Mouse (Mus musculus): ENCODE measurements around the gene Arih2. TPM values are rescaled to one million over a fixed set of nuclear protein-coding genes. Genes with fewer than 3 reads are reported as not detected.

Arih2 gene
- polyA plus RNA-seq, 1 experiment = 51.1 TPM

- Histone ChIP-seq H3K36me3 (ENCODE audit: control insufficient read depth, insufficient read depth) (peaks cover 19% of the 10 kb centered on the region), H3K27me3 (ENCODE audit: control insufficient read depth, insufficient read depth, insufficient read length) (no peaks in the 10 kb centered on the region), H3K4me3 (peak within 1 kb of the TSS; percentile 82), H3K4me2 (ENCODE audit: low read depth) (peak within 1 kb of the TSS; percentile 99), H3K79me2 (ENCODE audit: control insufficient read depth, insufficient read depth) (peaks cover 3% of the 10 kb centered on the region), H3ac (ENCODE audit: control insufficient read depth, insufficient read length) (peak within 1 kb of the TSS; percentile 55)
- TF ChIP-seq SRF (IDR thresholded peaks at IDR 0.05; ENCODE audit: control insufficient read depth, insufficient read length, low read depth) (peak; percentile 40), TCF3 (IDR thresholded peaks at IDR 0.05; ENCODE audit: insufficient read length, low read depth) (peak; percentile 6), POLR2AphosphoS2 (IDR thresholded peaks at IDR 0.05; ENCODE audit: insufficient read length, low read depth) (peak; percentile 95), TCF12 (IDR thresholded peaks at IDR 0.05; ENCODE audit: insufficient read depth, poor library complexity, severe bottlenecking) (no peak), USF1 (IDR thresholded peaks at IDR 0.05; ENCODE audit: low read depth) (no peak), MYOG (IDR thresholded peaks at IDR 0.05; ENCODE audit: control insufficient read depth in 1 of 3, insufficient read depth in 1 of 3, insufficient read length in 2 of 3, low read depth in 2 of 3) (peak; percentile 58 to 95 (median 95)), E2F4 (IDR thresholded peaks at IDR 0.05; ENCODE audit: insufficient read depth) (no peak), MYOD1 (IDR thresholded peaks at IDR 0.05; ENCODE audit: control insufficient read depth in 1 of 3, insufficient read length in 2 of 3, low read depth in 2 of 3) (peak in 2 of 3 experiments; percentile 87 to 95), REST (IDR thresholded peaks at IDR 0.05; ENCODE audit: insufficient read depth, insufficient read length) (peak; percentile 13), MAX (IDR thresholded peaks at IDR 0.05; ENCODE audit: low read depth) (no peak), POLR2A (IDR thresholded peaks at IDR 0.05; ENCODE audit: insufficient read length, low read depth) (peak; percentile 99)
Observed at GRCm38 (mm10) chr9:108566815-108567776, 82.1 kb downstream of the Arih2 start, which contains the start of gene Ndufaf3. Ndufaf3 (minus strand) TSS chr9:108567434.

- Histone ChIP-seq H3ac (ENCODE audit: control insufficient read depth, insufficient read length) (peak overlapping the region; percentile 55), H3K4me3 (peak overlapping the region; percentile 82), H3K27me3 (ENCODE audit: control insufficient read depth, insufficient read depth, insufficient read length) (no peaks in the 10 kb centered on the region), H3K36me3 (ENCODE audit: control insufficient read depth, insufficient read depth) (peaks cover 10% of the 10 kb centered on the region), H3K79me2 (ENCODE audit: control insufficient read depth, insufficient read depth) (peaks cover 13% of the 10 kb centered on the region), H3K4me2 (ENCODE audit: low read depth) (peak overlapping the region; percentile 99)
- TF ChIP-seq POLR2A (IDR thresholded peaks at IDR 0.05; ENCODE audit: insufficient read length, low read depth) = no peak
- TF ChIP-seq MYOG (IDR thresholded peaks at IDR 0.05; ENCODE audit: control insufficient read depth in 1 of 3, insufficient read depth in 1 of 3, insufficient read length in 2 of 3, low read depth in 2 of 3) = no peak
- no peak for TF ChIP-seq REST (IDR thresholded peaks at IDR 0.05; ENCODE audit: insufficient read depth, insufficient read length)
- TF ChIP-seq CEBPB (IDR thresholded peaks at IDR 0.05; ENCODE audit: insufficient read depth, poor library complexity, severe bottlenecking) = no peak
- no peak for TF ChIP-seq MYOD1 (IDR thresholded peaks at IDR 0.05; ENCODE audit: control insufficient read depth in 1 of 3, insufficient read length in 2 of 3, low read depth in 2 of 3)
- no peak for TF ChIP-seq E2F4 (IDR thresholded peaks at IDR 0.05; ENCODE audit: insufficient read depth)
- TF ChIP-seq SRF (IDR thresholded peaks at IDR 0.05; ENCODE audit: control insufficient read depth, insufficient read length, low read depth) = no peak
- TF ChIP-seq MAX (IDR thresholded peaks at IDR 0.05; ENCODE audit: low read depth) = no peak
- no peak for TF ChIP-seq TCF3 (IDR thresholded peaks at IDR 0.05; ENCODE audit: insufficient read length, low read depth)
- no peak for TF ChIP-seq POLR2AphosphoS2 (IDR thresholded peaks at IDR 0.05; ENCODE audit: insufficient read length, low read depth)
- TF ChIP-seq TCF12 (IDR thresholded peaks at IDR 0.05; ENCODE audit: insufficient read depth, poor library complexity, severe bottlenecking) = no peak
- no peak for TF ChIP-seq USF1 (IDR thresholded peaks at IDR 0.05; ENCODE audit: low read depth)
Observed at GRCm38 (mm10) chr9:108565881-108566814, 83.0 kb downstream of the Arih2 start.

- Histone ChIP-seq H3K4me3 (no peak overlapping the region), H3K4me2 (ENCODE audit: low read depth) (no peak overlapping the region), H3K79me2 (ENCODE audit: control insufficient read depth, insufficient read depth) (peaks cover 20% of the 10 kb centered on the region), H3K27me3 (ENCODE audit: control insufficient read depth, insufficient read depth, insufficient read length) (no peaks in the 10 kb centered on the region), H3K36me3 (ENCODE audit: control insufficient read depth, insufficient read depth) (peaks cover 12% of the 10 kb centered on the region), H3ac (ENCODE audit: control insufficient read depth, insufficient read length) (no peak overlapping the region)
- TF ChIP-seq USF1 (IDR thresholded peaks at IDR 0.05; ENCODE audit: low read depth) (no peak), MYOD1 (IDR thresholded peaks at IDR 0.05; ENCODE audit: control insufficient read depth in 1 of 3, insufficient read length in 2 of 3, low read depth in 2 of 3) (no peak), TCF3 (IDR thresholded peaks at IDR 0.05; ENCODE audit: insufficient read length, low read depth) (no peak), TCF12 (IDR thresholded peaks at IDR 0.05; ENCODE audit: insufficient read depth, poor library complexity, severe bottlenecking) (no peak), POLR2AphosphoS2 (IDR thresholded peaks at IDR 0.05; ENCODE audit: insufficient read length, low read depth) (peak; percentile 43), MYOG (IDR thresholded peaks at IDR 0.05; ENCODE audit: control insufficient read depth in 1 of 3, insufficient read depth in 1 of 3, insufficient read length in 2 of 3, low read depth in 2 of 3) (no peak), POLR2A (IDR thresholded peaks at IDR 0.05; ENCODE audit: insufficient read length, low read depth) (no peak), E2F4 (IDR thresholded peaks at IDR 0.05; ENCODE audit: insufficient read depth) (no peak), SRF (IDR thresholded peaks at IDR 0.05; ENCODE audit: control insufficient read depth, insufficient read length, low read depth) (no peak)
Observed at GRCm38 (mm10) chr9:108564131-108564530, 85.1 kb downstream of the Arih2 start.

GRCm38 (mm10) chr9:108563671-108564070 lies 85.5 kb downstream of the Arih2 start:
- Histone ChIP-seq H3K36me3 (ENCODE audit: control insufficient read depth, insufficient read depth) (peaks cover 16% of the 10 kb centered on the region), H3K27me3 (ENCODE audit: control insufficient read depth, insufficient read depth, insufficient read length) (no peaks in the 10 kb centered on the region), H3ac (ENCODE audit: control insufficient read depth, insufficient read length) (no peak overlapping the region), H3K79me2 (ENCODE audit: control insufficient read depth, insufficient read depth) (peaks cover 20% of the 10 kb centered on the region), H3K4me3 (no peak overlapping the region), H3K4me2 (ENCODE audit: low read depth) (no peak overlapping the region)
- no peak for TF ChIP-seq USF1 (IDR thresholded peaks at IDR 0.05; ENCODE audit: low read depth)
- TF ChIP-seq REST (IDR thresholded peaks at IDR 0.05; ENCODE audit: insufficient read depth, insufficient read length) = no peak

Measured in myocyte (in vitro differentiated cells).